Mouse (Mus musculus) heart, embryonic 11.5 days (tissue): ENCODE measurements at regions not wholly inside any gene's neighbourhood (a gene's known extent, or its start where the extent isn't known, plus 50 kb on each side); places are given as distances from the start of the nearest gene placed in this dataset.

Experiments used
- ATAC-seq: fragments of 200-750 bp; cut with Nextera tagmentation; replicated peaks from 2 replicates; pipeline ENCODE4 v1.8.0; 2017; ENCODE audit warnings: moderate library complexity; ENCODE audit not compliant: insufficient number of reproducible peaks, low FRiP score, low TSS enrichment
- H3K27ac ChIP-seq: fragments of 300-500 bp; sonication (generic); 2 replicates; pipeline ENCODE4 v1.5.1; 2014; ENCODE audit warnings: mild to moderate bottlenecking, low read depth, low read length
- H3K27me3 ChIP-seq: fragments of 300-500 bp; sonication (generic); 2 replicates; pipeline ENCODE4 v1.6.1; 2014; ENCODE audit warnings: mild to moderate bottlenecking, low read length, mixed read lengths; ENCODE audit not compliant: control insufficient read depth, insufficient read depth
- H3K36me3 ChIP-seq: fragments of 300-500 bp; sonication (generic); 2 replicates; pipeline ENCODE4 v1.6.1; 2014; ENCODE audit warnings: mild to moderate bottlenecking, low read length, moderate library complexity, mixed read lengths; ENCODE audit not compliant: control insufficient read depth, insufficient read depth
- H3K4me1 ChIP-seq: fragments of 300-500 bp; sonication (generic); 2 replicates; pipeline ENCODE4 v1.6.1; 2014; ENCODE audit warnings: low read length; ENCODE audit not compliant: control insufficient read depth, insufficient read depth
- H3K4me2 ChIP-seq: fragments of 300-500 bp; sonication (generic); 2 replicates; pipeline ENCODE4 v1.6.1; 2014; ENCODE audit warnings: mild to moderate bottlenecking, moderate library complexity
- H3K4me3 ChIP-seq: fragments of 300-500 bp; sonication (generic); 2 replicates; pipeline ENCODE4 v1.5.1; 2014; ENCODE audit warnings: low read depth, low read length
- H3K9ac ChIP-seq: fragments of 300-500 bp; sonication (generic); 2 replicates; pipeline ENCODE4 v1.6.1; 2014; ENCODE audit warnings: mild to moderate bottlenecking, low read depth, low read length, moderate library complexity
- H3K9me3 ChIP-seq: fragments of 300-500 bp; sonication (generic); replicated peaks from 2 replicates; pipeline ENCODE4 v1.6.1; 2016; ENCODE audit warnings: low read length; ENCODE audit not compliant: control insufficient read depth
- WGBS: fragments of 180-500 bp; shearing (Covaris S2); extraction: QIAGEN DNeasy Blood & Tissue Kit; methylation state at CpG from one replicate; pipeline ENCODE4 v1.1.7; 2014; ENCODE audit not compliant: insufficient replicate concordance; 5-methylcytosine and 5-hydroxymethylcytosine counted together

- Histone ChIP-seq H3K27ac (no peak overlapping the region), H3K9ac (no peak overlapping the region), H3K4me3 (no peak overlapping the region), H3K4me1 (no peaks in the 10 kb centered on the region), H3K9me3 (no peaks in the 10 kb centered on the region), H3K27me3 (no peaks in the 10 kb centered on the region), H3K4me2 (no peak overlapping the region), H3K36me3 (no peaks in the 10 kb centered on the region)
- ATAC-seq, result no peak
- 80% methylated on average over 10 of the region's 10 CpGs for WGBS
Observed at GRCm38 (mm10) chr8:12087192-12087800, 191.3 kb upstream of the A230072I06Rik start.

- H3K4me2 ChIP-seq, result no peak overlapping the region
- H3K4me3 ChIP-seq, result no peak overlapping the region
- no peak overlapping the region for H3K27ac ChIP-seq
- no peak for ATAC-seq
- no peak overlapping the region for H3K9ac ChIP-seq
- H3K4me1 ChIP-seq, result no peaks in the 10 kb centered on the region
- 61% methylated on average over 8 of the region's 8 CpGs for WGBS
- no peaks in the 10 kb centered on the region; the same call in 1 of the 2 replicates for H3K27me3 ChIP-seq
- no peaks in the 10 kb centered on the region for H3K9me3 ChIP-seq
- no peaks in the 10 kb centered on the region for H3K36me3 ChIP-seq
Observed at GRCm38 (mm10) chr8:12100145-12100544, 178.5 kb upstream of the A230072I06Rik start.

- H3K9me3 ChIP-seq, result no peaks in the 10 kb centered on the region
Observed at GRCm38 (mm10) chr8:12103296-12103695, 175.3 kb upstream of the A230072I06Rik start.

GRCm38 (mm10) chr8:12105106-12105901 lies 173.3 kb upstream of the A230072I06Rik start:
- ATAC-seq, result no peak
- Histone ChIP-seq H3K9me3 (no peaks in the 10 kb centered on the region), H3K4me2 (no peak overlapping the region), H3K27me3 (peaks cover 6% of the 10 kb centered on the region; the same call in 1 of the 2 replicates), H3K36me3 (no peaks in the 10 kb centered on the region), H3K4me1 (0 out of 2 replicates have a peak, but pooled peaks cover 2% of the 10 kb centered on the region), H3K27ac (no peak overlapping the region), H3K4me3 (no peak overlapping the region), H3K9ac (no peak overlapping the region)
- WGBS, result 65% methylated on average over 15 of the region's 15 CpGs

More at GRCm38 (mm10) chr8:12103296-12103695, 175.3 kb upstream of the A230072I06Rik start:
- H3K27ac ChIP-seq, result no peak overlapping the region
- H3K4me2 ChIP-seq, result no peak overlapping the region
- H3K36me3 ChIP-seq, result no peaks in the 10 kb centered on the region
- H3K27me3 ChIP-seq, result peaks cover 3% of the 10 kb centered on the region; the same call in 1 of the 2 replicates
- H3K4me3 ChIP-seq, result no peak overlapping the region
- 65% methylated on average over 4 of the region's 4 CpGs for WGBS
- no peak for ATAC-seq
- no peak overlapping the region for H3K9ac ChIP-seq
- H3K4me1 ChIP-seq, result no peaks in the 10 kb centered on the region

DNA sequence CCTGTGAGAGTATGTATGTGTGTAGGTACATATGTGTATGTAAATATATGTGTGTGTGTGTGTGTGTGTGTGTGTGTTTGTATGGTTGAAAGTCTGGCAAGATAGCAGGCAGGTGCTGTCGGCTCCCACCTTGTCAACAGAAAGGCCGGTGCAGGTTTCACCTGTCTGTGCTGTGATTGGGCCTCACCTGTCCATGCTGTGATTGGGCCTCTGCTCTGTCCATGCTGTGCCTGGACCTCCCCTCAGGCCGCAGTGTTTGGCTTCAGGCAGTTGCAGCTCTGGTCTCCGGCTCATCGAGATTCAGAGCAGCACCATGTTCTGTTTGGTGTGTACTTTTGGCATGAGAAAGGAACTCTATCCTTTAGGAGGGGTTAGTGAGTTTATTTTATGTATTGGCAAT lies 170.0 kb upstream of the A230072I06Rik start:
- WGBS, result 64% methylated on average over 5 of the region's 5 CpGs
- ATAC-seq, result no peak
- Histone ChIP-seq H3K27me3 (peaks cover 6% of the 10 kb centered on the region; the same call in 1 of the 2 replicates), H3K4me3 (no peak overlapping the region), H3K4me1 (0 out of 2 replicates have a peak, but pooled peaks cover 2% of the 10 kb centered on the region), H3K9me3 (no peaks in the 10 kb centered on the region), H3K27ac (no peak overlapping the region), H3K9ac (no peak overlapping the region), H3K4me2 (no peak overlapping the region), H3K36me3 (no peaks in the 10 kb centered on the region)

GRCm38 (mm10) chr8:12111626-12112025 lies 167.0 kb upstream of the A230072I06Rik start:
- Histone ChIP-seq H3K9ac (no peak overlapping the region), H3K36me3 (no peaks in the 10 kb centered on the region), H3K4me2 (no peak overlapping the region), H3K9me3 (no peaks in the 10 kb centered on the region), H3K27me3 (peaks cover 5% of the 10 kb centered on the region; the same call in 1 of the 2 replicates), H3K4me1 (0 out of 2 replicates have a peak, but pooled peaks cover 2% of the 10 kb centered on the region), H3K27ac (no peak overlapping the region), H3K4me3 (no peak overlapping the region)
- WGBS, result 66% methylated on average over 10 of the region's 10 CpGs
- ATAC-seq, result no peak

DNA sequence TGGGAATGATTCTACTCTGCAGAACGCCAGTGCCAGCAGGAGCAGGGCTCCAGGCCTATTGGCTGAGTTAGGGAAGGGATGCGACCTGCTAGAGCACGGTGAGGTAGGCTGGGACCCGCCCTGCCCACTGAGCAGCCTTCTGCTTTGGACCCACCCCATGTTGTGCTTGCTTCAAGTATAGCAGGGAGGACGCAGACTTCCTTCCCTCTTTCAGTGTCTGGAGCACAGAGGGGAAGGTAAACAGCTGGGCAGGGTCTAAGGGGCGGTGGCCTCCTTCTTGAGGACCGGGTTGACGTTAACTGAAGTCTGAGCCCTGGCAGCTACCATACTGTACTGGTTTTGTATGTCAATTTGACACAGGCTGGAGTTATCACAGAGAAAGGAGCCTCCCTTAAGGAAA lies 165.6 kb upstream of the A230072I06Rik start:
- H3K36me3 ChIP-seq, result no peaks in the 10 kb centered on the region
- no peak overlapping the region for H3K9ac ChIP-seq
- 0 out of 2 replicates have a peak, but pooled peaks cover 2% of the 10 kb centered on the region for H3K4me1 ChIP-seq
- no peaks in the 10 kb centered on the region for H3K9me3 ChIP-seq
- no peak for ATAC-seq
- H3K27me3 ChIP-seq, result peaks cover 3% of the 10 kb centered on the region; the same call in 1 of the 2 replicates
- 48% methylated on average over 8 of the region's 8 CpGs for WGBS
- H3K4me3 ChIP-seq, result no peak overlapping the region
- H3K4me2 ChIP-seq, result no peak overlapping the region
- no peak overlapping the region for H3K27ac ChIP-seq

GRCm38 (mm10) chr8:12126374-12127001 lies 152.1 kb upstream of the A230072I06Rik start:
- Histone ChIP-seq H3K4me1 (no peaks in the 10 kb centered on the region), H3K36me3 (no peaks in the 10 kb centered on the region), H3K27ac (no peak overlapping the region), H3K9me3 (no peaks in the 10 kb centered on the region), H3K4me2 (no peak overlapping the region), H3K9ac (no peak overlapping the region), H3K27me3 (peaks cover 9% of the 10 kb centered on the region; the same call in 1 of the 2 replicates), H3K4me3 (no peak overlapping the region)
- WGBS, result 62% methylated on average over 11 of the region's 11 CpGs
- no peak for ATAC-seq
